Mouse (Mus musculus): ENCODE data around the gene Wdfy2.
"Not testable (repeated sequence)": the region's sequence is repeated elsewhere in the genome, so short reads cannot be mapped to it uniquely, and the experiment has no call there.

Gene Wdfy2

GRCm38 (mm10) chr14:62880084-62880851 is 42.8 kb downstream of the Wdfy2 start:
- DNase-seq, result no peak

- DNase-seq, result no peak
These were observed 44.7 kb downstream of the Wdfy2 start for GRCm38 (mm10) chr14:62882061-62882614.

GRCm38 (mm10) chr14:62883551-62883950 is 46.1 kb downstream of the Wdfy2 start:
- no peak for DNase-seq

GRCm38 (mm10) chr14:62884171-62884570 is 46.7 kb downstream of the Wdfy2 start:
- no peak for DNase-seq

- no peak for DNase-seq
These were observed 47.2 kb downstream of the Wdfy2 start for GRCm38 (mm10) chr14:62884639-62885038.

GRCm38 (mm10) chr14:62885146-62885545 is 47.7 kb downstream of the Wdfy2 start:
- no peak for DNase-seq

GRCm38 (mm10) chr14:62891401-62891800 is 53.9 kb downstream of the Wdfy2 start:
- no peak for DNase-seq

GRCm38 (mm10) chr14:62892771-62893641 is 55.5 kb downstream of the Wdfy2 start:
- DNase-seq, result peak; percentile 94

- DNase-seq, result not testable (repeated sequence)
These were observed 56.2 kb downstream of the Wdfy2 start for GRCm38 (mm10) chr14:62893642-62894180.

- peak; percentile 84 for DNase-seq
These were observed 57.7 kb downstream of the Wdfy2 start for GRCm38 (mm10) chr14:62894924-62895840.

- DNase-seq, result no peak
These were observed 60.6 kb downstream of the Wdfy2 start for GRCm38 (mm10) chr14:62898061-62898460.

GRCm38 (mm10) chr14:62907888-62908287 is 70.4 kb downstream of the Wdfy2 start:
- DNase-seq, result no peak

- no peak for DNase-seq
These were observed 71.1 kb downstream of the Wdfy2 start for GRCm38 (mm10) chr14:62908550-62908949.

- no peak for DNase-seq
These were observed 73.4 kb downstream of the Wdfy2 start for GRCm38 (mm10) chr14:62910859-62911258.

- DNase-seq, result no peak
These were observed 77.7 kb downstream of the Wdfy2 start for GRCm38 (mm10) chr14:62915146-62915685.

GRCm38 (mm10) chr14:62916488-62917034 is 79.1 kb downstream of the Wdfy2 start:
- no peak for DNase-seq

- DNase-seq, result no peak
These were observed 83.9 kb downstream of the Wdfy2 start for GRCm38 (mm10) chr14:62921401-62921800.

- no peak for DNase-seq
These were observed 85.2 kb downstream of the Wdfy2 start for GRCm38 (mm10) chr14:62922637-62923036.

GRCm38 (mm10) chr14:62924800-62925199 is 87.3 kb downstream of the Wdfy2 start:
- DNase-seq, result no peak

- no peak for DNase-seq
These were observed 90.6 kb downstream of the Wdfy2 start for GRCm38 (mm10) chr14:62928101-62928541.

GRCm38 (mm10) chr14:62935361-62935760 is 97.9 kb downstream of the Wdfy2 start:
- DNase-seq, result no peak

Measured in cerebellum, adult 9-11 months (tissue).